Mouse (Mus musculus): ENCODE data around the gene Olfr424. TPM values are rescaled to one million over a fixed set of nuclear protein-coding genes. Genes with fewer than 3 reads are reported as not detected.

Olfr424 gene
- polyA plus RNA-seq, 1 experiment from 2014 or later: not detected

DNA sequence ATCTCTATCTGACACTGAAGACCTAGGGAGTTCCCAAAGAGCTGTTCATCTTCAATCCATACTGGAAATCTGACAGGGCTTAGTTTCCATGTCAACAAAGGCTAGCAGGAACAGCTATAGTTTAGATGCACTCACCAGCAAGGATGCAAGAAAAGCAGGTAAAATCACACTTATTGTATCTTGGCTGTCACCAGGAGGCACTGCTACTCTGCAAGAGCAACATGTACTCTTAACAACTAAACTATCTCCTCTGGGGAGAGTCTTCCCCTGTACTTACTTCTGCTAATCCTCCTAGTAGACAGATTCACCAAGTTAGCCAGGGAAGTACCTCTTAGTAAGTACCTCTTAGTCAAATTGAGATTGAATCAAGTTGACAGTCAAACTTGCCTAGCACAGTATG lies 37.7 kb downstream of the Olfr424 start:
- H3K4me2 ChIP-seq (replicated peaks; ENCODE audit: low read depth): no peak overlapping the region
- no peak for ATAC-seq
- H3K9ac ChIP-seq (ENCODE audit: low read depth, low read length): no peak overlapping the region
- H3K36me3 ChIP-seq (ENCODE audit: control insufficient read depth, insufficient read depth): no peaks in the 10 kb centered on the region
- H3K4me1 ChIP-seq (replicated peaks; ENCODE audit: control insufficient read depth, insufficient read depth, low read length): no peaks in the 10 kb centered on the region
- no peak overlapping the region for H3K4me3 ChIP-seq (ENCODE audit: low read depth, low read length)
- TF ChIP-seq CTCF (IDR thresholded peaks at IDR 0.05; ENCODE audit: low read depth): peak; percentile 27; the same call in 1 of the 2 replicates
- no peaks in the 10 kb centered on the region for H3K27me3 ChIP-seq (replicated peaks; ENCODE audit: control insufficient read depth, insufficient read depth, low read length)
- H3K9me3 ChIP-seq (ENCODE audit: control insufficient read depth): no peaks in the 10 kb centered on the region
- H3K27ac ChIP-seq (ENCODE audit: low read depth, low read length): no peak overlapping the region

DNA sequence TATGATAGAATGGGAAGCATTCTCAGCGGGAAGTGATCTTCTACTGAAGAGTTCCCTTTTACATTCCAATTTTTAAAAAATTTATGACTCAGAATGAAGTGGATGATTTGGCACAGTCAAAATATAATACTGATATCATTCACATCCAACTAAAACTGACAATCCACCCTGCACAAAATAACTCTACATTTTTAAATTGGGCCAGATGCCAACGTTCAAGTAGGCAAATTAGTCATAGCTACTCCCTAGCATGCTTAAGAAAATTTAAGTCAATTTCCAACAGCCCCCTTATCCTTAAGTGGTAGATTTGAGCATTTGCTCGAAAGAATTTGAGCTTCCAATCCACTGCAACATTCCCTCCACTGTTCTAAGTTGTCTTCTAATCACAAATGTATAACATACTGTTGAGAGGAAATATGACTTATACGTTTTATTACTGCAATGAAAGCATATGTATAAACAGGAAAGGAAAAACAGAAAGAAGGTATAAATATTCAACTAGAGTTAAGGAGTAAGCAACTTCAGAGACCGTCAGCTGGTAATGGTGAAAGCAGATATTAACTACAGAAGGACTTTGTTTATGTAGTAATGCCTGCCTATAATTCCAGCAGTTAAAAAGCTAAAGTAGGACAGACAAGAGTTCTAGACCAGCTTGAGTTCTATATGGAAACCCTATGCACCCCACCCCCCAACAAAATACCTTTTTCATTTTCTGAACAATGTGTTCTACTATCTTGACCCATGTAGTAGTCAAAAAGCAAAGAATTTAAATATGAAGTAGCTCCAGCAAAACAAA lies 39.6 kb downstream of the Olfr424 start:
- TF ChIP-seq CTCF (IDR thresholded peaks at IDR 0.05; ENCODE audit: low read depth): no peak
- 64% methylated on average over 5 of the region's 5 CpGs for WGBS
- no peak overlapping the region for H3K4me3 ChIP-seq (ENCODE audit: low read depth, low read length)
- no peaks in the 10 kb centered on the region for H3K4me1 ChIP-seq (replicated peaks; ENCODE audit: control insufficient read depth, insufficient read depth, low read length)
- no peaks in the 10 kb centered on the region for H3K9me3 ChIP-seq (ENCODE audit: control insufficient read depth)
- no peaks in the 10 kb centered on the region for H3K27me3 ChIP-seq (replicated peaks; ENCODE audit: control insufficient read depth, insufficient read depth, low read length)
- no peak overlapping the region for H3K9ac ChIP-seq (ENCODE audit: low read depth, low read length)
- no peak overlapping the region for H3K4me2 ChIP-seq (replicated peaks; ENCODE audit: low read depth)
- no peaks in the 10 kb centered on the region for H3K36me3 ChIP-seq (ENCODE audit: control insufficient read depth, insufficient read depth)
- H3K27ac ChIP-seq (ENCODE audit: low read depth, low read length): no peak overlapping the region
- no peak for ATAC-seq

DNA sequence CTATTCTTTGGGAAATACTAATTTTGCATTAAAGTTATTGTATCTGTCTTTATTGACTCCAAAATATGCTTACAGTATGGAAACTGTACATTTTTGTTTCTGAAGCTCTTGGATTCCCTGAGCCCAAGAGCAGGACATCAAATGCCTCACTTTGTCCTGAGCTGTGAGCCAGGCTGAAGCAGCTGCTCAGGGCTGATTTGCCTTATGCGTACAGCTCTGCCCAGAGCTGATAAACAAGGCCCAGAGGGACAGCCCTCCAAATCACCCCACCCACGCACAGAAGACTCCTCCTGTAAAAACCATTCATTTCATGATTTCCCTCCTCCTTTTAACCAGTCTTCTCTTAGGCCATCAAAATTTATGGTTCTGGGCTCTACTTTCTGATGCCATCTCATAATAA lies 40.2 kb downstream of the Olfr424 start:
- no peak overlapping the region for H3K27ac ChIP-seq (ENCODE audit: low read depth, low read length)
- no peaks in the 10 kb centered on the region for H3K36me3 ChIP-seq (ENCODE audit: control insufficient read depth, insufficient read depth)
- TF ChIP-seq CTCF (IDR thresholded peaks at IDR 0.05; ENCODE audit: low read depth): no peak
- H3K4me3 ChIP-seq (ENCODE audit: low read depth, low read length): no peak overlapping the region
- H3K4me1 ChIP-seq (replicated peaks; ENCODE audit: control insufficient read depth, insufficient read depth, low read length): no peaks in the 10 kb centered on the region
- ATAC-seq: no peak
- WGBS: 50% methylated on average over 2 of the region's 2 CpGs
- H3K27me3 ChIP-seq (replicated peaks; ENCODE audit: control insufficient read depth, insufficient read depth, low read length): no peaks in the 10 kb centered on the region
- H3K9me3 ChIP-seq (ENCODE audit: control insufficient read depth): no peaks in the 10 kb centered on the region
- no peak overlapping the region for H3K9ac ChIP-seq (ENCODE audit: low read depth, low read length)
- H3K4me2 ChIP-seq (replicated peaks; ENCODE audit: low read depth): no peak overlapping the region

DNA sequence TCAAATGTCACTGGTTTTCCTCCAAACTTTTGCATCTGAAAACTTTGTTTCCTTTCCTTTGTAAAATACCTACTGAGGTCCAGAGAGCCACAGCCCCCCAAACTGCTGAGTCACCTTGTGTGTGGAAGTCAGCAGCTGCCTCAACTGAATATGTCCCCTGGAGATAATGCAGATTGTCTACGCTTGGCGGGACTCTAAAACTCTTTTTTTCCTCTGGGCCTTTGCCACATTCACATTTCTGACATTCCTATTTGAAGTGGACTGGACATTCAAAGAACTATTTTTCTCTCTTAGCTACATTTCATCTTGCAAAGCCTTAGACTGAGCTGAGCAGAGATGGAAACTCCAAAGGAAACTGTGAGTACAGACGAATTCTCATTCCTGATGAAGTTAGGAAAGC lies 41.3 kb downstream of the Olfr424 start, which contains the start of gene Spta1:
Gene Spta1 (plus strand): TSS at position 172 of the 400 bp plus-strand sequence.
- Histone ChIP-seq H3K4me3 (ENCODE audit: low read depth, low read length) (no peak within 1 kb of the TSS), H3K36me3 (ENCODE audit: control insufficient read depth, insufficient read depth) (no peaks in the 10 kb centered on the region), H3K4me2 (replicated peaks; ENCODE audit: low read depth) (no peak within 1 kb of the TSS), H3K4me1 (replicated peaks; ENCODE audit: control insufficient read depth, insufficient read depth, low read length) (no peaks in the 10 kb centered on the region), H3K9ac (ENCODE audit: low read depth, low read length) (no peak within 1 kb of the TSS), H3K27me3 (replicated peaks; ENCODE audit: control insufficient read depth, insufficient read depth, low read length) (no peaks in the 10 kb centered on the region), H3K9me3 (ENCODE audit: control insufficient read depth) (no peaks in the 10 kb centered on the region), H3K27ac (ENCODE audit: low read depth, low read length) (no peak within 1 kb of the TSS)
- TF ChIP-seq CTCF (IDR thresholded peaks at IDR 0.05; ENCODE audit: low read depth): no peak
- no peak for ATAC-seq
- WGBS: 59% methylated on average over 3 of the region's 3 CpGs

Other genes starting within 250 kb of the Olfr424 start
- gene Ifi211, start 218.5 kb upstream of the Olfr424 start, polyA plus RNA-seq (2015; fragmentation: Nextera tagmentation; extraction: Ambion mirVana): 1.3 and 1.6 TPM in 2 replicates
- gene Mndal, start 189.0 kb upstream of the Olfr424 start, polyA plus RNA-seq (2015; fragmentation: Nextera tagmentation; extraction: Ambion mirVana): 4.3 and 6.1 TPM in 2 replicates
- gene Ifi203, start 188.8 kb upstream of the Olfr424 start, polyA plus RNA-seq (2015; fragmentation: Nextera tagmentation; extraction: Ambion mirVana): 3.7 and 5.9 TPM in 2 replicates
- not detected in 2 replicates for gene Ifi202b, start 148.8 kb upstream of the Olfr424 start, polyA plus RNA-seq (2015; fragmentation: Nextera tagmentation; extraction: Ambion mirVana)
- gene Ifi205, start 99.7 kb upstream of the Olfr424 start, polyA plus RNA-seq (2015; fragmentation: Nextera tagmentation; extraction: Ambion mirVana): 1.7 and 1.9 TPM in 2 replicates
- not detected in 2 replicates for gene Olfr433, start 90.8 kb upstream of the Olfr424 start, polyA plus RNA-seq (2015; fragmentation: Nextera tagmentation; extraction: Ambion mirVana)
- gene Olfr432, start 82.3 kb upstream of the Olfr424 start, polyA plus RNA-seq (2015; fragmentation: Nextera tagmentation; extraction: Ambion mirVana): not detected in 2 replicates
- not detected in 2 replicates for gene Olfr430, start 64.9 kb upstream of the Olfr424 start, polyA plus RNA-seq (2015; fragmentation: Nextera tagmentation; extraction: Ambion mirVana)
- not detected in 2 replicates for gene Olfr429, start 47.2 kb upstream of the Olfr424 start, polyA plus RNA-seq (2015; fragmentation: Nextera tagmentation; extraction: Ambion mirVana)
- gene Olfr427, start 34.6 kb upstream of the Olfr424 start, polyA plus RNA-seq (2015; fragmentation: Nextera tagmentation; extraction: Ambion mirVana): not detected in 2 replicates
- gene Olfr231, start 10.4 kb upstream of the Olfr424 start, polyA plus RNA-seq (2015; fragmentation: Nextera tagmentation; extraction: Ambion mirVana): not detected in 2 replicates
- not detected in 2 replicates for gene Olfr420, start 24.1 kb downstream of the Olfr424 start, polyA plus RNA-seq (2015; fragmentation: Nextera tagmentation; extraction: Ambion mirVana)
- gene Spta1, start 41.3 kb downstream of the Olfr424 start, polyA plus RNA-seq (2015; fragmentation: Nextera tagmentation; extraction: Ambion mirVana): 0.04 TPM in 1 of 2 replicates, not detected in the other
- not detected in 2 replicates for gene Olfr419, start 120.5 kb downstream of the Olfr424 start, polyA plus RNA-seq (2015; fragmentation: Nextera tagmentation; extraction: Ambion mirVana)
- 71.5 and 126 TPM in 2 replicates for gene Mptx1, start 199.0 kb downstream of the Olfr424 start, polyA plus RNA-seq (2015; fragmentation: Nextera tagmentation; extraction: Ambion mirVana)
- not detected in 2 replicates for gene Olfr417, start 233.6 kb downstream of the Olfr424 start, polyA plus RNA-seq (2015; fragmentation: Nextera tagmentation; extraction: Ambion mirVana)